Mouse (Mus musculus) E14TG2a.4 (cell line): Measurements from ENCODE around the gene Higd1b.

ENCODE experiments used
- CTCF ChIP-seq: conservative IDR thresholded peaks from 2 replicates; pipeline ENCODE4 v1.5.1; 2014; ENCODE audit warnings: low read length
- NANOG ChIP-seq: IDR thresholded peaks from 2 replicates; pipeline ENCODE4 v1.6.1; 2014; ENCODE audit warnings: borderline replicate concordance, low read length, mixed read lengths
- POU5F1 ChIP-seq: IDR thresholded peaks from 2 replicates; pipeline ENCODE4 v1.6.1; 2014; ENCODE audit warnings: low read length, borderline replicate concordance

- peak; percentile 98 for TF ChIP-seq NANOG
- 0 out of 2 replicates have a peak, but pooled peaks have one; percentile 9 for TF ChIP-seq CTCF
- no peak for TF ChIP-seq POU5F1
Observed at GRCm38 (mm10) chr11:102814881-102815280, 20.8 kb upstream of the Higd1b start.
